In the genomic region with DNA sequence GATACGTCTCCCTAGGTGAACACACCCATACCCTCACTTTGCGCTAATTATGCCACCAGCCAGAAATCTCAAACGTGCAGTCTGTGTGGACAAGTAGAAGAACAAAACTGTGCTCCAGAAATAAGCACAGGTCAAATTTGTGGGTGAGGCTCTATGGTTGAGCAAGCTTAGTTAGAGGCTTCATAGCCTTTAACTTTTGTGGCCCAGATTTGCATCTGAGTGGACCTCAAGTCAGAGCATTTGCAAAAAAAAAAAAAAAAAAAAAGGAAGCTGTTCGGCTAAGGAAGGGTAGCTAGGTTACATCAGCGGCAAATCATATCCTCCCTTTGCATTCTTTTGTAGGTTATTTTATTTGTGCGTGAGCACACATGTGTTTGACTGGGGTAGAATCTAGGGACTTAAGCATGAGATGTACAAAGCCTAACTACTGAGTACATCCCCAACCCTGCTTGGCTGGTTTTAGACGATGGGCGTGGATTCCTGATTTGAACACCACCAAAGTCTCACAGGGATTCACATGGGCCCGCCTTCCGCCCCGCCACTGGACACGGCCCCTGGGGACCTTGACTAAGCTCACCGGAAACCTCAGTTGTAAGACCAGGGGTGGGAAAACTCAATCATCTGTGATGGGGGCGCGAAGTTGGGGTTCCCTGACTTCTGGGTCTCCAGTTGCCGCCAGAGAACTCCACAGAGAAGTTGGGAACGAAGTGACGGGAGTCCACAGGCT, we compare ENCODE assay signal across 25 mouse cellular contexts. TPM values are rescaled to one million over a fixed set of nuclear protein-coding genes. Genes with fewer than 3 reads are reported as not detected.
A peak's percentile ranks its signal among the peaks of the same experiment; 100 is the strongest.
DNase-seq lines count a peak whose midpoint lies in the region; ATAC-seq and TF ChIP-seq lines count a peak whose summit lies in the region.
"Had no signal": no experiment of that assay in that cellular context is flagged by ENCODE, and none has a peak within 500 bp of the region (broad histone marks: within the 10 kb centered on the region; RNA-seq: fewer than 3 reads in every experiment).

No protein-coding gene starts in this region.

- no peak overlapping the region for H3K9ac ChIP-seq in embryonic facial prominence, embryonic 14.5 days (ENCODE audit: low read depth, low read length)
- no peak overlapping the region for H3K9ac ChIP-seq in CH12.LX (ENCODE audit: insufficient read depth, low read depth)
- H3K9ac ChIP-seq in forebrain, embryonic 12.5 days = no peak overlapping the region
- H3K9ac ChIP-seq: heart, embryonic 15.5 days; hindbrain, embryonic 15.5 days; liver, postnatal 0 days; neural tube, embryonic 12.5 days had no signal

- H3K9me3 ChIP-seq in embryonic facial prominence, embryonic 14.5 days (ENCODE audit: control insufficient read depth, low read length) = no peaks in the 10 kb centered on the region
- H3K9me3 ChIP-seq in embryonic facial prominence, embryonic 10.5 days = no peaks in the 10 kb centered on the region
- H3K9me3 ChIP-seq in CH12.LX (replicated peaks; ENCODE audit: low read length) = no peaks in the 10 kb centered on the region
- H3K9me3 ChIP-seq in forebrain, embryonic 12.5 days = no peaks in the 10 kb centered on the region
- H3K9me3 ChIP-seq: heart, embryonic 15.5 days; hindbrain, embryonic 15.5 days; midbrain, embryonic 10.5 days; neural tube, embryonic 12.5 days had no signal

- in situ Hi-C loops in CH12.LX (cut with MboI; ENCODE audit: low pct_ligation_motif_present, low pct_unique_long_range_greater_than_20kb, low sequenced_read_pairs) = no loop called here

- peak; percentile 11 for DNase-seq in embryonic facial prominence, embryonic 14.5 days (ENCODE audit: low spot score)
- DNase-seq in embryonic facial prominence, embryonic 10.5 days (ENCODE audit: low spot score) = no peak
- DNase-seq in CH12.LX (ENCODE audit: extremely low read depth) = peak; percentile 81
- DNase-seq in heart, adult 9 months (ENCODE audit: low spot score in 2 of 2) = peak; percentile 18 to 44
- DNase-seq in heart, postnatal 4 days = peak; percentile 30
- DNase-seq in layer of hippocampus, adult 8-10 months (ENCODE audit: low spot score in 2 of 2) = no peak
- no peak for DNase-seq in kidney, postnatal 14 days
- DNase-seq: adrenal gland, postnatal 36 days; cerebellum, postnatal 14 days; embryo, embryonic 11 days; liver; liver, postnatal 0 days; lung, postnatal 36 days; right cerebral cortex, postnatal 14 days had no signal

- no peaks in the 10 kb centered on the region for H3K27me3 ChIP-seq in embryonic facial prominence, embryonic 14.5 days (replicated peaks; ENCODE audit: control insufficient read depth, insufficient read depth, low read length)
- H3K27me3 ChIP-seq in embryonic facial prominence, embryonic 10.5 days (replicated peaks; ENCODE audit: low read depth, poor library complexity, severe bottlenecking) = no peaks in the 10 kb centered on the region
- no peaks in the 10 kb centered on the region for H3K27me3 ChIP-seq in CH12.LX (replicated peaks)
- no peaks in the 10 kb centered on the region for H3K27me3 ChIP-seq in forebrain, embryonic 12.5 days
- H3K27me3 ChIP-seq: heart, embryonic 15.5 days; hindbrain, embryonic 15.5 days; neural tube, embryonic 12.5 days; Patski had no signal

- TF ChIP-seq RAD21 in CH12.LX (IDR thresholded peaks at IDR 0.05; ENCODE audit: low read depth, low read length) = no peak

- dilution Hi-C loops in CH12.LX (cut with MboI; ENCODE audit: extremely low pct_ligation_motif_present, extremely low pct_unique_long_range_greater_than_20kb, low sequenced_read_pairs) = no loop called here

- no peak for ATAC-seq in embryonic facial prominence, embryonic 14.5 days (ENCODE audit: low read depth)
- ATAC-seq in forebrain, embryonic 12.5 days (ENCODE audit: low FRiP score) = no peak
- ATAC-seq: forebrain, embryonic 14.5 days; intestine, embryonic 16.5 days; liver, postnatal 0 days had no signal

- H3K4me2 ChIP-seq in embryonic facial prominence, embryonic 14.5 days (ENCODE audit: low read depth, low read length) = no peak overlapping the region
- peak overlapping the region; percentile 45 for H3K4me2 ChIP-seq in CH12.LX (ENCODE audit: insufficient read depth, low read depth, poor library complexity, severe bottlenecking)
- no peak overlapping the region for H3K4me2 ChIP-seq in forebrain, embryonic 12.5 days
- H3K4me2 ChIP-seq: heart, embryonic 15.5 days; hindbrain, embryonic 15.5 days; neural tube, embryonic 12.5 days had no signal

- TF ChIP-seq CTCF in CH12.LX (conservative IDR thresholded peaks at IDR 0.05 in 1 of 2, IDR thresholded peaks at IDR 0.05 in 1 of 2; ENCODE audit: low read depth in 2 of 2, low read length in 2 of 2) = no peak

- no peaks in the 10 kb centered on the region for H3K4me1 ChIP-seq in embryonic facial prominence, embryonic 14.5 days (ENCODE audit: control insufficient read depth, insufficient read depth, low read length)
- H3K4me1 ChIP-seq in embryonic facial prominence, embryonic 10.5 days = no peaks in the 10 kb centered on the region
- H3K4me1 ChIP-seq in CH12.LX (ENCODE audit: control insufficient read depth in 1 of 2, insufficient read depth in 2 of 2) = peaks cover 28 to 49% of the 10 kb centered on the region in 2 experiments
- H3K4me1 ChIP-seq in forebrain, embryonic 12.5 days = no peaks in the 10 kb centered on the region
- H3K4me1 ChIP-seq: hindbrain, embryonic 15.5 days; midbrain, embryonic 10.5 days; neural tube, embryonic 12.5 days had no signal

- H3K79me2 ChIP-seq in CH12.LX (replicated peaks; ENCODE audit: control insufficient read depth, extremely low read depth, insufficient read depth, poor library complexity, severe bottlenecking) = no peaks in the 10 kb centered on the region

- H3K36me3 ChIP-seq in embryonic facial prominence, embryonic 14.5 days (ENCODE audit: control insufficient read depth, insufficient read depth, low read length) = no peaks in the 10 kb centered on the region
- no peaks in the 10 kb centered on the region for H3K36me3 ChIP-seq in embryonic facial prominence, embryonic 10.5 days (replicated peaks)
- no peaks in the 10 kb centered on the region for H3K36me3 ChIP-seq in CH12.LX (replicated peaks in 1 of 2; ENCODE audit: control insufficient read depth in 1 of 2, insufficient read depth in 1 of 2, low read length in 1 of 2)
- H3K36me3 ChIP-seq in forebrain, embryonic 12.5 days (replicated peaks) = no peaks in the 10 kb centered on the region
- H3K36me3 ChIP-seq: heart, embryonic 15.5 days; hindbrain, embryonic 15.5 days; midbrain, embryonic 10.5 days; neural tube, embryonic 12.5 days had no signal

- TF ChIP-seq POLR2A in CH12.LX (IDR thresholded peaks at IDR 0.05; ENCODE audit: low read depth, low read length) = no peak

- no peak overlapping the region for H3K4me3 ChIP-seq in embryonic facial prominence, embryonic 14.5 days (ENCODE audit: low read depth, low read length)
- no peak overlapping the region for H3K4me3 ChIP-seq in embryonic facial prominence, embryonic 10.5 days
- H3K4me3 ChIP-seq in CH12.LX (replicated peaks in 1 of 3; ENCODE audit: low read depth in 2 of 3, low read length in 2 of 3, poor library complexity in 1 of 3) = peak overlapping the region in 1 of 3 experiments; percentile 6
- H3K4me3 ChIP-seq in forebrain, embryonic 12.5 days (replicated peaks) = no peak overlapping the region
- H3K4me3 ChIP-seq: heart, embryonic 15.5 days; hindbrain, embryonic 15.5 days; midbrain, embryonic 10.5 days; neural tube, embryonic 12.5 days had no signal

- WGBS in embryonic facial prominence, embryonic 14.5 days = 90% methylated on average over 18 of the region's 18 CpGs
- WGBS in embryonic facial prominence, embryonic 10.5 days = 91% methylated on average over 18 of the region's 18 CpGs
- WGBS in forebrain, embryonic 12.5 days = 95% methylated on average over 18 of the region's 18 CpGs

- no peak overlapping the region for H3K27ac ChIP-seq in embryonic facial prominence, embryonic 14.5 days (replicated peaks; ENCODE audit: low read depth, low read length)
- no peak overlapping the region for H3K27ac ChIP-seq in embryonic facial prominence, embryonic 10.5 days (replicated peaks)
- peak overlapping the region; percentile 72 for H3K27ac ChIP-seq in CH12.LX (ENCODE audit: insufficient read depth, low read depth)
- no peak overlapping the region for H3K27ac ChIP-seq in forebrain, embryonic 12.5 days
- H3K27ac ChIP-seq: hindbrain, embryonic 15.5 days; kidney, postnatal 0 days; midbrain, embryonic 10.5 days; neural tube, embryonic 12.5 days had no signal

- peak; percentile 73 for TF ChIP-seq EP300 in CH12.LX (IDR thresholded peaks at IDR 0.05; ENCODE audit: low read length)

TF ChIP-seq in CH12.LX, 34 proteins besides CTCF, POLR2A, EP300 and RAD21 (continues in another document):
- TF ChIP-seq PAX5 (IDR thresholded peaks at IDR 0.05; ENCODE audit: low read length) (no peak), UBTF (IDR thresholded peaks at IDR 0.05; ENCODE audit: low read depth, low read length) (no peak), MAFK (IDR thresholded peaks at IDR 0.05; ENCODE audit: insufficient replicate concordance, low read length) (0 out of 2 replicates have a peak, but pooled peaks have one; percentile 18), MAZ (IDR thresholded peaks at IDR 0.05; ENCODE audit: low read depth, low read length) (peak; percentile 31; the same call in 1 of the 2 replicates), RCOR1 (conservative IDR thresholded peaks at IDR 0.05; ENCODE audit: low read depth, low read length) (peak; percentile 62; the same call in 1 of the 2 replicates), GABPA (IDR thresholded peaks at IDR 0.05; ENCODE audit: insufficient replicate concordance, low read depth, low read length) (no peak), ZNF384 (IDR thresholded peaks at IDR 0.05; ENCODE audit: low read depth, low read length) (peak; percentile 96)

RNA-seq across cellular contexts. Expression of a gene that starts 30.6 kb away (rescaled TPM):
- polyA plus RNA-seq in embryonic facial prominence, embryonic 14.5 days (2014; fragmentation: Nextera tagmentation; extraction: Ambion mirVana) = 31.0 and 33.5 TPM in 2 replicates
- 4.1 TPM in 2 replicates for polyA plus RNA-seq in embryonic facial prominence, embryonic 10.5 days (2016; fragmentation: Nextera tagmentation; extraction: Ambion mirVana)
- not detected in 2 replicates for total RNA-seq in CH12.LX (2012; rRNA removed)
- total RNA-seq in CH12.LX (2014; rRNA removed) = not detected in 2 replicates
- not detected in 2 replicates for polyA plus RNA-seq in CH12.LX (2012; ENCODE audit: insufficient read length, low read depth)
- total RNA-seq in heart, postnatal 4 days (2021) = 10 to 100 TPM; 24.5 to 25.4 TPM
- polyA plus RNA-seq in forebrain, embryonic 12.5 days (2016; fragmentation: Nextera tagmentation; extraction: Ambion mirVana) = 5.5 and 5.9 TPM in 2 replicates
- 10 to 100 TPM; 11.2 to 16.2 (median 12.5) TPM for total RNA-seq in layer of hippocampus, adult 8-10 months (2022)

RNA-seq across cellular contexts. Expression of a gene that starts 50.7 kb away (rescaled TPM):
- 0.28 TPM in 1 of 2 replicates, not detected in the other for polyA plus RNA-seq in embryonic facial prominence, embryonic 14.5 days (2014; fragmentation: Nextera tagmentation; extraction: Ambion mirVana)
- not detected in 2 replicates for polyA plus RNA-seq in embryonic facial prominence, embryonic 10.5 days (2016; fragmentation: Nextera tagmentation; extraction: Ambion mirVana)
- total RNA-seq in CH12.LX (2012; rRNA removed) (0.08 and 0.13 TPM in 2 replicates), CH12.LX (2014; rRNA removed) (0.24 TPM in 1 of 2 replicates, not detected in the other)
- polyA plus RNA-seq in CH12.LX (2012; ENCODE audit: insufficient read length, low read depth) = not detected in 2 replicates
- total RNA-seq in heart, postnatal 4 days (2021) = not detected
- not detected in 2 replicates for polyA plus RNA-seq in forebrain, embryonic 12.5 days (2016; fragmentation: Nextera tagmentation; extraction: Ambion mirVana)
- not detected for total RNA-seq in layer of hippocampus, adult 8-10 months (2022)
- total RNA-seq: adrenal gland, postnatal 36 days; layer of hippocampus, postnatal 25 days; left cerebral cortex, postnatal 25 days had no signal
- polyA plus RNA-seq: forebrain, embryonic 14.5 days; heart, embryonic 15.5 days; hindbrain, embryonic 15.5 days; intestine, embryonic 16.5 days; kidney, postnatal 0 days; midbrain, embryonic 10.5 days; neural tube, embryonic 12.5 days; Patski had no signal

Comparison
In these comparisons a context has a peak if more than half of its experiments do, and no peak if none do; other contexts are left out.
1. DNase-seq: peak in embryonic facial prominence, embryonic 14.5 days (single experiment), CH12.LX (single experiment), heart, adult 9 months (2 of 2) and heart, postnatal 4 days (single experiment); none in embryonic facial prominence, embryonic 10.5 days (single experiment), layer of hippocampus, adult 8-10 months (0 of 2) and kidney, postnatal 14 days (single experiment).